Mouse (Mus musculus): ENCODE data around the gene Lrrc75a. TPM values are rescaled to one million over a fixed set of nuclear protein-coding genes. Genes with fewer than 3 reads are reported as not detected.
"Not testable (repeated sequence)": the region's sequence is repeated elsewhere in the genome, so short reads cannot be mapped to it uniquely, and the experiment has no call there.

Lrrc75a gene
- total RNA-seq (2021), result 1 to 10 TPM; 3.2 to 4.3 TPM
- long read RNA-seq, experiment 1, partial matches to known transcripts, result 0 of 3 reads
- long read RNA-seq, experiment 1, other reads (novel, unspliced or antisense), result 1 of 3 reads
- long read RNA-seq, experiment 2, partial matches to known transcripts, result 0 of 1 reads
- long read RNA-seq, experiment 2, other reads (novel, unspliced or antisense), result 0 of 1 reads

GRCm38 (mm10) chr11:62647661-62648590, at the start of gene Lrrc75a:
Gene Lrrc75a (minus strand): TSS chr11:62648523.
- DNase-seq, result peak in 1 of 2 experiments; percentile 52

GRCm38 (mm10) chr11:62695126-62695525, 46.8 kb upstream of the Lrrc75a start:
- no peak for DNase-seq

GRCm38 (mm10) chr11:62693299-62694184, 45.2 kb upstream of the Lrrc75a start:
- DNase-seq, result peak; percentile 9 to 56

GRCm38 (mm10) chr11:62691592-62691991, 43.3 kb upstream of the Lrrc75a start:
- DNase-seq, result no peak

GRCm38 (mm10) chr11:62679954-62680353, 31.6 kb upstream of the Lrrc75a start:
- DNase-seq, result no peak

- no peak for DNase-seq
Observed at GRCm38 (mm10) chr11:62678778-62679354, 30.5 kb upstream of the Lrrc75a start.

GRCm38 (mm10) chr11:62676290-62676596, 27.9 kb upstream of the Lrrc75a start:
- no peak for DNase-seq

- DNase-seq, result peak; percentile 82
Observed at GRCm38 (mm10) chr11:62675480-62676289, 27.4 kb upstream of the Lrrc75a start.

GRCm38 (mm10) chr11:62670006-62670405, 21.7 kb upstream of the Lrrc75a start:
- DNase-seq, result no peak

- no peak for DNase-seq
Observed at GRCm38 (mm10) chr11:62669471-62669870, 21.1 kb upstream of the Lrrc75a start.

- DNase-seq, result no peak
Observed at GRCm38 (mm10) chr11:62668986-62669385, 20.7 kb upstream of the Lrrc75a start.

GRCm38 (mm10) chr11:62664250-62664649, 15.9 kb upstream of the Lrrc75a start:
- no peak for DNase-seq

GRCm38 (mm10) chr11:62660885-62661284, 12.6 kb upstream of the Lrrc75a start:
- DNase-seq, result peak in 1 of 2 experiments; percentile 24

GRCm38 (mm10) chr11:62652080-62652479, 3.8 kb upstream of the Lrrc75a start:
- no peak for DNase-seq

- DNase-seq, result peak in 1 of 2 experiments; percentile 45
Observed at GRCm38 (mm10) chr11:62651563-62651962, 3.2 kb upstream of the Lrrc75a start.

- DNase-seq, result not testable (repeated sequence)
Observed at GRCm38 (mm10) chr11:62649803-62650202, 1.5 kb upstream of the Lrrc75a start.

GRCm38 (mm10) chr11:62648591-62649391, 468 bp upstream of the Lrrc75a start, which contains the start of gene Mmgt2:
Gene Mmgt2 (plus strand): TSS chr11:62648664.
- peak; percentile 94 to 95 for DNase-seq

- DNase-seq, result no peak
Observed at GRCm38 (mm10) chr11:62646958-62647515, 1.3 kb downstream of the Lrrc75a start.

GRCm38 (mm10) chr11:62646495-62646843, 1.9 kb downstream of the Lrrc75a start:
- DNase-seq, result no peak

Data from heart, adult 18-20 months (tissue).